Mouse (Mus musculus): Measurements from ENCODE around the gene Capn11.

DNA sequence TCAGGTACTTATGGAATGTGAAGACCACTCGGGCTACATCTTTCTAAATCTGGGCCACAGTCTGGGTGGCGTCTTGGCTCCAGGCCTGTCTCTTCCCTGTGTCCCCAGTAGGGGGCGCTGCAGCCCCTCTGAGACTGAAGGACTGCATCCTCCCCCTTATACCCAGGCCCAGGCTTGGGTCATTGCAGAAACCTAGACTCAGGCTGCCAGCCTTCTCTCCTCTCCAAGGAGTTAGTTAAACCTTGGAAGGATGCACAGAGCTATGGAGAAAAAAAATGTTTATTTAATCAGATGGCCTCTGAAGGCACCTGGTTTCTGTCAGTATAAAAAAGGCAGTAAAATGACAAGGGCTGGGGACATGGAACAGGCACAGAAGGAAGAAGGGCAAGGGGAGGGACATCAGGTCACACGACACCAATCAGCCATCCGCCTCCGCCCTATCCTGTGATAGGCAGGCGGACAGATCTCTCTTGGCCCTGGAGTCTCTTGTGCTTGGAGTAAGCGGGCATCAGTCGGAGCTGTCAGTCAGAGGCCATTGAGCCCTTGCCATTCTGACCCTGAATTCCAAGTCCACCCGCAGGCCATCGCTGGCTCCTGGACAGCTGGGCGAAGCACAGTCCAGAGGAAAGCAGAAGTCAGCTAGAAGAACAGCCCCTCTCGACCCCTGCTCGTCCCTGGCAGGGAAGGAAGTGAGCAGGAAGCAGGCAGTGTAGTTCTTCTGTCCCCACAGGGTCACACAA, 74.0 kb downstream of the Capn11 start:
- TF ChIP-seq CTCF (IDR thresholded peaks at IDR 0.05; ENCODE audit: insufficient read depth, low read length) (peak; percentile 77), POLR2A (IDR thresholded peaks at IDR 0.05; ENCODE audit: borderline replicate concordance, extremely low read depth, low read depth, low read length) (peak; percentile 37; the same call in 1 of the 2 replicates)

Measured in lung, adult 2 months (tissue).